Mouse (Mus musculus): ENCODE measurements at regions not wholly inside any gene's neighbourhood (a gene's known extent, or its start where the extent isn't known, plus 50 kb on each side); places are given as distances from the start of the nearest gene placed in this dataset.

DNA sequence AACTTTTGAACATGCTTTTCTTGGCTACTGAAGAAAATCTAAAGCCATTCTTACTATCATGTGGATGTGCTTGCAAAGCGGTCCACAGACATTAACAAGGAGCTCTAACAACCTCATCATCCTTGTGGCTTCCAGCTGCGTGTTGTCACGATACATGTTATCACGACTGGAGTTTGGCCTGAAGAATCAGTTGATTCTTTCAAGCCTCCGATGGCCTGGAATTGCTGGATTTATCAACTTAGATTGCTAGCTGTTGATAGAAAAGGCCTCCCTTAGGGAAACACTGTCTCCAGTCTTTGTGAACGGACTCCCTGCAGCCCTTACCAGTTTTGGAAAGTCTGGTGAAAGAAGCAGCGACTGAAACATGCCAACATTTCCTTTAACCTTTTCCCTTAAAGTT, 60.5 kb upstream of the Ppp1r12a start:
- TF ChIP-seq ELF1 (IDR thresholded peaks at IDR 0.05; ENCODE audit: low read depth, low read length), result no peak
- TF ChIP-seq CTCF (IDR thresholded peaks at IDR 0.05 in 2 of 3, conservative IDR thresholded peaks at IDR 0.05 in 1 of 3; ENCODE audit: control insufficient read depth in 1 of 3, insufficient read depth in 1 of 3, low read depth in 2 of 3, low read length in 3 of 3, poor library complexity in 1 of 3, severe bottlenecking in 1 of 3), result no peak
- TF ChIP-seq MAX (IDR thresholded peaks at IDR 0.05; ENCODE audit: low read length), result no peak

Data from MEL (cell line).